Mouse (Mus musculus) monocyte, adult 5-6 weeks (primary cell): ENCODE measurements around the gene Wdr95. TPM values are rescaled to one million over a fixed set of nuclear protein-coding genes. Genes with fewer than 3 reads are reported as not detected.

Experiments used
- ATAC-seq: fragments of 153-309, 156-312 bp; replicated peaks from 2 replicates; pipeline ENCODE4 v1.8.0; 2017; ENCODE audit warnings: mild to moderate bottlenecking; ENCODE audit not compliant: low TSS enrichment, insufficient number of reproducible peaks, severe bottlenecking, poor library complexity, low FRiP score
- total RNA-seq: library from RNA; stranded (forward); fragments of 200-1000, 200-491, 200-594 nt; gene quantifications from 3 replicates; pipeline ENCODE4 v1.2.3, GENCODE M21; 2017

Gene Wdr95
- total RNA-seq: 4.4 to 5.9 TPM (median 4.7 TPM) in 3 replicates

- no peak for ATAC-seq
Observed at GRCm38 (mm10) chr5:149527999-149528729, at the start of gene Wdr95. Gene Wdr95, plus strand, starts transcription at chr5:149528679.

DNA sequence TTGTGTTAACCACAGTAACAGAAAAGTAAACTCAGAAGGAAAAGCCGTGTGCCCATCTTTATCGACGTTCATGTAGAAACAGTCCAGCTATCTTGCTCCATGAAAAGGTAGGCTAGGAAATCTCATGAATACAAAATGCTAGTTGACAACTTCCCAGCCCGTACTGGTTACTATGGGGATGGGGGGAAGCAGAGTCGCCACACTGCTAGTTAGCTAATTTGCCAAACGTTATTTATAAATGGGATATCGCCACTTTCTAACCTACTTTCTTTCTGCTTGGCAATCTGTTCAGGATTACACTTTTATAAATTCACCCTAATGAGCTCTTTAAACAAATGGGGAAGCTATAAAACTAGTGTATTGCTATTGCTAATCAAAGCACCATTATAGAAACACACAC lies 46.6 kb upstream of the Wdr95 start:
- ATAC-seq: no peak

- ATAC-seq: no peak
Observed at GRCm38 (mm10) chr5:149483321-149484052, 45.0 kb upstream of the Wdr95 start.

- ATAC-seq: no peak
Observed at GRCm38 (mm10) chr5:149484270-149484669, 44.2 kb upstream of the Wdr95 start.

DNA sequence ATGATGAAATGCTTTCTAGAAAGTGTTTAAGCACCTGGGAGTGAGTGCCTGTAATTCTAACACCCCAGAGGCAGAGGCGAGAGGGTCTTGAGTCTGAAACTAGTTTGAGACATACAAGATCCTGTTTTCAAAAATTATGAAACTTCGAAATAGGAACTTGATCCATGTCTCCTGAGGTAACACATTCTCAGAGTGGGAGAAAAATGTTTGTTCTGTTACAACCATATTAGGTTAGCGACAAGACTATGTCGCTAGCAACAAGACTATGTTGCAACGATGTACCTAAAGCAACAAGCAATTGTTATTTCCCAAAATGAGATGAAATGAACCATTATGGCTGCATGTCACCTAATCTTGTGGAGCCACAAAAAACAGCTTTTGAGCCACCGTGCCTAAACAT lies 43.0 kb upstream of the Wdr95 start:
- ATAC-seq: no peak

DNA sequence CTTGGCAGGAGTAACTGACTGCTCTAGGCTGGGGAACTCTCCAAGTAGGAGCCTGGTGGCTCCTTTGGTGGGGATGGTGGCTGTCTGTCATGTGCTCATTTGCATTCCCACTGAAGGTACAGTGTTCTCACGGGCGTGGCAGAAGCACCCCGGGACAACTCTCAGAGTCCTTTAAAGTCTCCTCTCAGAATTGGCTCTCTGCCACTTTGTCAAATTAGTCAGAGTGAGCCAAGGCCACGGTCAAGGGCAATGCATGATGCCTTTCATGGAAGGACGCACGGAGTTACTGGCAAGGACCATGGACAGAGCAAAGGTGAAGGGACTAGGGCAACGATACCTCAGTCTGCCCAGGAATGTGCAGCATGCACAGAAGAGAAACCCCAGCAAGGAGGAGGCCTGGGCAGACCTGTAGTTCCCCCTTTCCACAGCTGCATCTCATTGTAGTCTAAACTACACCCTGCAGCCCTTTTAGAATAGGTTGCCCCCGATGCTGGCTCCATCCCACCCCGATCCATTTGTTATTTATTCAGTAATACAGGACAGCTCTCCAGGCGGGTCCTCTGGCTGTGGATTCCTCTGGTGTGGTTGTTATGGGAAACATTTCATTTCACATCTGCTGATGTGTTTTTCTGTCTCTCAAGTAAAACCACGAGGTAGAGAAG lies 40.0 kb upstream of the Wdr95 start:
- ATAC-seq: no peak

GRCm38 (mm10) chr5:149489136-149489535 lies 39.3 kb upstream of the Wdr95 start:
- no peak for ATAC-seq

- no peak for ATAC-seq
Observed at GRCm38 (mm10) chr5:149490275-149490674, 38.2 kb upstream of the Wdr95 start.

- no peak for ATAC-seq
Observed at GRCm38 (mm10) chr5:149495655-149496054, 32.8 kb upstream of the Wdr95 start.

DNA sequence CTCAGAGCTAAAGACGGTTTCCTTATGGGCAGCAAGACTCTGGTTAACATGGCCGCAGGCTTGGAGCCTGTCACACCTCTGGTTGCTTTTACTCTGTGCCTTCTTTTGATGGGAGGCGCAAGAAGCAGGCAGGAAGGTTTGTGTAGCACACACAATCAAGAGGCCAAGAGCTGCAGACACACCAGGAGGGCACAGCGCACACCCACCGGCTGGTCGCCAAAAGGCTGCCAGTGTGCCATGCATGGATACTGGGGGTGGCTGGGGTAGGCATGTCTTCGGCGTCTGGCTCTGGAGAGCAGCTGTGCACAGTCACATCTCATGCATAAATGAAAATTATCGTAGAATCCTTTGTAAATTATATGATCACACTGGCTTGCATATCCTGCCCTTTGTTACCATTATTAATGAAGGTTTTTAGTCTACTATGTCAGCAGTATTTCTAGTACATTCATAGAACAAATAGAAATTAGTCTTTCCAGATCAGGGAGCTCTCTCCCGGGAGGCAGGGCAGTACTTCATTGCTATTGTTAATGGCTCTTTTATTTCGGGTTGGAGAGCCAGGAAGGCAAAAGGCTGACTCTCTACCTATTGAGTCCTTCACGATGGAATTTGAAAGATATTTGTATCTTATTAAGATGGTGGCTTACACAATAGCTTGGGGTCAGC lies 31.9 kb upstream of the Wdr95 start:
- ATAC-seq: no peak

GRCm38 (mm10) chr5:149499936-149500335 lies 28.5 kb upstream of the Wdr95 start:
- no peak for ATAC-seq

DNA sequence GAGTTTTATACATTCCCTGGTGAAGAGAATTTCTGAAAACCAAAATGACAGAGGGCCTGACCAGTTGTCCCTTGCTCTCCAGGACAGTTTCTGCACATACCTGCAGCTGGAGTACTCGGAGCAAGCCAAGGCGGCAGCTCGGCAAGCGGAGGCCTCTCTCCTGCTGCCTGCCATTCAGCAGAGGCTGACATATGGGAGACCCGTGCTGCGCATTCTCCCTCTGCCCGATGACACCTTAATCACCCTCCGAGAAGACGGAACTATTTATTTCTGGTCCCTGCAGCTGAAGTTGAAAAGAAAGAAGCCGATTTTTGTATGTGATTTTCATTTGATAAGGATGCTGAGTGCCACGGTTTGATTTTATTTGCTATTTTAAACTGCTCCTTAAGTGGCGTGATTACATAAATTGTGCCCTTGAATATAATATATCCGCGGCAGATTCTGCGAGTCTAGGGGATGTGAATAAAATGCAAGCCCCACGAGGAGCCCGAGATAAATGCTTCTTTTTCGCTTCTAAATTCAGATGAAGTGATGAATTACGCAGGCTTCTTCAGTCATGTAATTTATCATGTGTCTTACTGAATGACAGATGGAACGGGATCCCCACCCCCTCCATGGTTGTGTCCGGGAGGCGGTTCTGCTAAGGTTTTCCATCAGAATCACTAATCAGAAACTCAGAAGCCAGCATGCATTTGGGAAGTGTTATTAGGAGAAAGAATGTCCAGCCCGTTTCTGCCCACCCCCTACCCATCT lies 24.9 kb upstream of the Wdr95 start:
- ATAC-seq: no peak

DNA sequence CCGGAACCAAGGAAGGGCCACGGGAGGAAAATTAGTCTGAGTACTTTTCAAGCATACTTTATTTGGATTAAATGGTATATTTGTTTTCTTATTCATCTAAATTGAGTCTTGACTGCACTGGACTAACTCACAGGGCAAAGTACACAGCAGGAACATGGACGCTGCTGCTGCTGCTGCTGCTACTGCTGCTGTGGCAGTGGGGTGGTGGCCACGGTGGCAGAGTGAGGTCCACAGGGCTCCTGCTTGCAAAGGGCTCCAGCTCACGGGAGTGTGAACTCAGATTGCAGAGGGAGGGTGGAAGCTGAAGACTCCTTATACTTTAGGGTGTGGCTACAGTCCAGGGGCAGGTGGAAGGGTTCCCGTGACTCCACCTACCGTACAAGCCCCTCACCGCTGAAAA lies 23.5 kb upstream of the Wdr95 start:
- no peak for ATAC-seq

DNA sequence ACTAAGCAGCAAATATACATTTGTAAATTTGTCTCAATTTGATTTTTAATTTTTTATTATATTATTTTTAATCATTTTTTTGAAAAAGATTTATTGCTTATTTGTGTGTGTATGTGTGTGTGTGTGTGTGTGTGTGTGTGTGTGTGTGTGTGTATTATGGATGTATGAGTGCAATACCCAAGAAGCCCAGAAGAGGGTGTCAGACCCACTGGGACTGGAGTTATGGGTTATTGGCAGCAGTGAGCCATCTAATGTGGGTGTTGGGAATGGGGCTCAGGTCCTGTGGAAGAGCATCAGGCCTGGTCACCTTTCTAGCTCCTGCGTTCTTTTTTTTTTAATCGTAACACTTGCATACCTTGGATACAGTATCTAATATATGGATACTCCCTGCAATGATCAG lies 22.4 kb upstream of the Wdr95 start:
- no peak for ATAC-seq

DNA sequence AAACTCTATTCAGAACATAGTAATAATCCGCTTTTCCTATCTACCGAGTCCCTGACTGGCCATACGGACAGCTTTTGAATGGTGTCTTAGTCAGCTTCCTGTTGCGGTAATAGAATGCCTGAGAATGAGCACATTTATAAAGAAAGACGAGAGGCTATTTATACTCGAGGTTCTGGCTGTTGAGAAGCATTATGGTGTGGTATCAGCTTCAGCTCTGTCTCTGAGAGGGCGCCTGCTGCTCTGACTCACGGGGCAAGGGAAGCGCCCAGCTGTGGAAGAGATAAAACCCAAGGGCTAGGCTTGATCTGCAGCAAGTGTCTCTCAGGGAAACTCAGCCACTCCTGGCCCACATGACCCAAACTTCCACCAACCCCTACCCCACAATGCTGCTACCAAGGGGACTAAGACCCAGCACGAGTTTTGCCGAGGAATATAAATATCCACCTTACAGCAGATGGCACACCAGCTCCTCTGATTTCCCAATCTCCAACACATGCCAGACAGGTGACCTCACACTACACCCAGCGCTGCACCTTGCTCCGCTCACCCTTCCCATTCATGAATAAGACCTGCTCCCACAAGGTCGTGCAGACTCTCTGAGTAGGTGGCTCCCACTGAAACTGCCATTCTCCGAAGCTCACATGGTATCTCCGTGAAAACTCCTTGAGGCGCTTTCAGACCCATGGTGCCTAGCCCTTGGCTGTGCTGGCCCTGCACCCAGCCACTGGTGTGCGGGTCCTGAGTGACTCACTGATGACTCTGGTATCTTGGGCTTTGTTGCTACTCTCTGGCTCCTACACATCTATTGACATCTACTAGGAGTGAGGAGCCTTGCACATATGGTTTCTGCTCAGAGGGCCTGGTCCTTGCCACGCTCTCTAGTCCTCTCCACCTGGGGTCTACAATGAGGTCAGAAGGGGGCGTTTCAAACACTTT lies 20.1 kb upstream of the Wdr95 start:
- no peak for ATAC-seq

DNA sequence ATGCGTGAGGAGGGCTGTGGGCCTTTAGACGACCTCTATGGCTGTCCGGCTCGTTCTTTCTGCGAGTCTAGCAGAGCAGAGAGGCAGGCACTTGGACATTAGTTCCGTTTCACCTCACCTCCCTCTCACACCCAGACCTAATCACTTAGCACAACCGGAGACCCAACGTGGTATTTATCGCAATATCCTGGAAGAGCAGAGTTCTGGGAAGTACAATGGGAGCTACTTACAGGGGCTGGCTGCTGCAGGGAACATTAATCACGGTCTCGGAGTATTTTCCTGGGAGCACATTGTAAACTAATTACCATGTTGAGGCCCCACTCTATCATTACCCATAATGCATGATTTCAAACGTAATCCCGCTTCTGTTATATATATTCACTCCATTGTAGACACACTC lies 18.2 kb upstream of the Wdr95 start:
- ATAC-seq: no peak

GRCm38 (mm10) chr5:149512695-149513094 lies 15.8 kb upstream of the Wdr95 start:
- ATAC-seq: no peak
